Mouse (Mus musculus) kidney, postnatal 0 days (tissue): ENCODE measurements at regions not wholly inside any gene's neighbourhood (a gene's known extent, or its start where the extent isn't known, plus 50 kb on each side); places are given as distances from the start of the nearest gene placed in this dataset.

Source experiments
- ATAC-seq: fragments of 200-750 bp; cut with Nextera tagmentation; replicated peaks from 2 replicates; pipeline ENCODE4 v1.8.0; 2017; ENCODE audit warnings: low read depth, moderate number of reproducible peaks, moderate TSS enrichment, moderate library complexity; ENCODE audit not compliant: low FRiP score
- DNase-seq: peaks from one replicate; pipeline ENCODE4 v3.0.0-alpha.2; 2016; ENCODE audit warnings: low spot score
- H3K27ac ChIP-seq: fragments of 300-500 bp; sonication (generic); 2 replicates; pipeline ENCODE4 v1.5.1; 2014; ENCODE audit warnings: mild to moderate bottlenecking
- H3K27me3 ChIP-seq: fragments of 300-500 bp; sonication (generic); 2 replicates; pipeline ENCODE4 v1.6.1; 2014; ENCODE audit warnings: low read length, mixed read lengths; ENCODE audit not compliant: insufficient read depth
- H3K36me3 ChIP-seq: fragments of 300-500 bp; sonication (generic); 2 replicates; pipeline ENCODE4 v1.6.1; 2014; ENCODE audit warnings: low read length, mixed read lengths; ENCODE audit not compliant: insufficient read depth
- H3K4me1 ChIP-seq: fragments of 300-500 bp; sonication (generic); replicated peaks from 2 replicates; pipeline ENCODE4 v1.6.1; 2014; ENCODE audit warnings: antibody characterized with exemption, low read length, mixed read lengths; ENCODE audit not compliant: insufficient read depth
- H3K4me2 ChIP-seq: fragments of 300-500 bp; sonication (generic); 2 replicates; pipeline ENCODE4 v1.6.1; 2014; ENCODE audit warnings: mild to moderate bottlenecking, low read length, moderate library complexity, mixed read lengths
- H3K4me3 ChIP-seq: fragments of 300-500 bp; sonication (generic); replicated peaks from 2 replicates; pipeline ENCODE4 v1.5.1; 2014; ENCODE audit warnings: low read depth, low read length
- H3K9ac ChIP-seq: fragments of 300-500 bp; sonication (generic); 2 replicates; pipeline ENCODE4 v1.6.1; 2014; ENCODE audit warnings: low read depth, low read length
- H3K9me3 ChIP-seq: fragments of 300-500 bp; sonication (generic); replicated peaks from 2 replicates; pipeline ENCODE4 v1.6.1; 2016; ENCODE audit warnings: low read length, inconsistent platforms, mixed read lengths
- CTCF ChIP-seq: IDR thresholded peaks from 2 replicates; pipeline ENCODE4 v1.5.1; 2016; ENCODE audit warnings: antibody characterized with exemption, low read depth, mild to moderate bottlenecking, moderate library complexity
- WGBS: fragments of 180-500 bp; shearing (Covaris S2); extraction: QIAGEN DNeasy Blood & Tissue Kit; methylation state at CpG from one replicate; pipeline ENCODE4 v1.1.7; 2014; 5-methylcytosine and 5-hydroxymethylcytosine counted together

DNA sequence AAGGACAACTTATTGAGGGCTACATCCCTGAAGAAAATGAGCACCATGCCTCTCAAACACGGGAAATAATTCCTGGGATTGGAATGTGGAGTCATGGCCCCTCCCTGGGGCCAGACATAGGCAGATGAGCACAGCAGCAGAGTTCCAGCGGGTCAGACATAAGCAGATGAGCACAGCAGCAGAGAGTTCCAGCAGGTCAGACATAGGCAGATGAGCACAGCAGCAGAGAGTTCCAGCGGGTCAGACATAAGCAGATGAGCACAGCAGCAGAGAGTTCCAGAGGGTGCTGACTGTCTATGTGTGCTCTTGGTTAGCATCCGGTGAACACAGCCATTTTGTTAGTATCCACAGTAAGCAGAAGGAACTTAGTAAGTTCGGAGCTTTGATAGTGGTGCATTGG is 126.2 kb upstream of the Ptprm start:
- Histone ChIP-seq H3K4me3 (no peak overlapping the region), H3K36me3 (no peaks in the 10 kb centered on the region), H3K9ac (no peak overlapping the region), H3K9me3 (peaks cover 4% of the 10 kb centered on the region; the same call in 1 of the 2 replicates), H3K27ac (no peak overlapping the region), H3K4me2 (no peak overlapping the region), H3K27me3 (no peaks in the 10 kb centered on the region), H3K4me1 (no peaks in the 10 kb centered on the region)
- 78% methylated on average over 5 of the region's 5 CpGs for WGBS
- DNase-seq: peak; percentile 47
- no peak; the same call in 1 of the 2 replicates for ATAC-seq
- no peak for TF ChIP-seq CTCF

DNA sequence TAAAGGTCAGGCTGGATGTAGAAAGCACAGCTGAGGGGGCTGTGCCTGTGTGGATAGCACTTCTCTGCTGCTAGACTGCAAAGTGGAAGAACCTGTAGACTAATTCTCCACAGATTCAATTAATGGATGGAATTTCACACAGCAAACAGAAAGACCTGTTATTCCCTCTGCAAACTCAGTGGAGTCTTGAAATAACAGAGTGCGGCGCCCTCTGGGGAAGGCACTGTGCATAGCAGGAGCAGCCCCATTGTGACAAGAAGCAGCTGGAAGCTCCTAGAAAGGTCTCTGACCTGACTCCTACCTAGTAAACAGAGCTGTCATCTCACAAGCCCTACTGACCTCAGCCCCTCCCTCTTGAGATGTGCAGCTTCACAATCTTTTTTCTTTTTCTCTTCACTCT is 118.9 kb upstream of the Ptprm start:
- no peak overlapping the region for H3K27ac ChIP-seq
- no peak overlapping the region for H3K9ac ChIP-seq
- ATAC-seq (no peak), DNase-seq (peak; percentile 89)
- 0 out of 2 replicates have a peak, but pooled peaks cover 4% of the 10 kb centered on the region for H3K9me3 ChIP-seq
- TF ChIP-seq CTCF: peak; percentile 82
- H3K36me3 ChIP-seq: no peaks in the 10 kb centered on the region
- H3K4me2 ChIP-seq: no peak overlapping the region
- WGBS: 13% methylated on average over 2 of the region's 2 CpGs
- no peaks in the 10 kb centered on the region for H3K4me1 ChIP-seq
- no peak overlapping the region for H3K4me3 ChIP-seq
- no peaks in the 10 kb centered on the region for H3K27me3 ChIP-seq

DNA sequence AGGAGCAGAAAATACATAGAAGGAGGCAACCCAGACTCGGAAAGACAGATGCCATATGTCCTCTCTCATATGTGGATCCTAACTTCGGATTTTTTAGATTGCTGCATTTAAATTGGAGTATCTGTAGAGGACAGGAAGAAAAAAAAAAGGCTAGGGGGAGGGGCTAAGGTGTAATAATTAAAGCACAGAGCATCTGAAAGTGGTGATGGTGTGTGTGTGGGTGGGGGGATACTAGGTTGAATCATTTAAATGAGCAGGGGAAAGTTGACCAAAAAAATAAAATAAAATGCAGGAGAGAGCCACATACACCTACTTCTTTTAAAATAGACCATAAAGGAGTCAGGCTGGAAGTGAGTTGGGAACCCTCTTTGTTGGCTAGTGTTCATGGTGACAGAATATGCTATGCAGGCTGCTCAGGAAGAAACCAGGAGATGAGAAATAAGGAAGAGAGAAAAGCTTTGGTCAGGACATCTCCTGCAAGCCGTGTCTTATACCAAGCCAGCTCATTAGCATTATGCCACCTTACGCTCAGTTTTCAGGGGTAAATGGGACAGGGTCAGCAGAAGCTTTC is 104.7 kb upstream of the Ptprm start:
- no peak for DNase-seq
- no peaks in the 10 kb centered on the region for H3K36me3 ChIP-seq
- H3K9ac ChIP-seq: no peak overlapping the region
- TF ChIP-seq CTCF: no peak
- H3K27me3 ChIP-seq: no peaks in the 10 kb centered on the region
- no peak for ATAC-seq
- no peaks in the 10 kb centered on the region for H3K9me3 ChIP-seq
- H3K4me2 ChIP-seq: no peak overlapping the region
- no peak overlapping the region for H3K4me3 ChIP-seq
- H3K4me1 ChIP-seq: no peaks in the 10 kb centered on the region
- WGBS: 84% methylated on average over 4 of the region's 4 CpGs
- no peak overlapping the region for H3K27ac ChIP-seq

DNA sequence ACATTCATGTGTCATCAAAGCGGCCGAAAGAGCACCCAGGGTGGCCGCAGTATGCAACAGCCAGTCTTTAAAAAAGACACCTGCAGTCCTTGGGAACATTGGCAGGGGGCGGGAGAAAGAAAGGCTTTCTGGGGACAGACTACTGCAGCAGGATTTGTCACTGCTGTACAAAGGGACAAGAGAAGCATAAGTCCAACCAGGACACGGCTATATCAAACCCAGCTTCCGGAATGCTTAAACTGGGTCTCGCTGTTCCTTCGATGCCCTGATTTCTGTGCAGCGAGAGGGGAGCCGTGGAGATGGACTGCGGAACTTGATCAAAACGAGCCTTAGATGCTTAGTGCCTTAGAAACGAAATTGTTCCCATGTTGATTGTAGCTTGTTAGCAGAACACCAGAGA is 97.7 kb upstream of the Ptprm start:
- DNase-seq: no peak
- Histone ChIP-seq H3K4me3 (no peak overlapping the region), H3K9me3 (no peaks in the 10 kb centered on the region), H3K9ac (no peak overlapping the region), H3K27ac (no peak overlapping the region), H3K4me2 (no peak overlapping the region), H3K36me3 (no peaks in the 10 kb centered on the region), H3K4me1 (no peaks in the 10 kb centered on the region), H3K27me3 (no peaks in the 10 kb centered on the region)
- TF ChIP-seq CTCF: no peak
- 86% methylated on average over 13 of the region's 13 CpGs for WGBS
- no peak for ATAC-seq

GRCm38 (mm10) chr17:67451081-67451480 is 96.8 kb upstream of the Ptprm start:
- no peak for ATAC-seq
- 55% methylated on average over 2 of the region's 2 CpGs for WGBS
- TF ChIP-seq CTCF: no peak

DNA sequence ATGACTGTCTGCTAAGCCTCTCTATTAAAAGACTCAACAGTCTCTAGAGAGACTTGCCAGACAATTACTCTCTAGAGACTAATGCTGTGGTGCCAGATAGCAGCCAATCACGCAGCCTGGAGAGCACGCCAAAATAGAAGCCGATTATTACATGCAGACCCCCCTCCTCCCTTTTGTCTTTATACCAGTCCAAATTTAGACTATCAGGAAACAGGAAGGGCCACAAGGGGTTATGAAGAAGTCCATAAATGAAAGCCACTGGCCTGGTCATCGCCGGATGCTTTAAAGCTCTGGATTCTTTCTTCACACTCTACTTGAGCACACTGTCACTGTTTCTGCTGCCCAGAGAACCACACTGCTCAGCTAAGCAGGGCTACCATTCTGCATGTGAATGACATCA is 95.8 kb upstream of the Ptprm start:
- Histone ChIP-seq H3K27ac (no peak overlapping the region), H3K27me3 (no peaks in the 10 kb centered on the region), H3K9ac (no peak overlapping the region), H3K36me3 (no peaks in the 10 kb centered on the region), H3K9me3 (no peaks in the 10 kb centered on the region), H3K4me3 (no peak overlapping the region), H3K4me2 (no peak overlapping the region), H3K4me1 (no peaks in the 10 kb centered on the region)
- DNase-seq (peak; percentile 9), ATAC-seq (no peak)
- no peak for TF ChIP-seq CTCF
- 81% methylated on average over 5 of the region's 5 CpGs for WGBS

More at GRCm38 (mm10) chr17:67451081-67451480, 96.8 kb upstream of the Ptprm start:
- H3K9ac ChIP-seq: no peak overlapping the region
- H3K4me1 ChIP-seq: no peaks in the 10 kb centered on the region
- DNase-seq: peak; percentile 9
- H3K36me3 ChIP-seq: no peaks in the 10 kb centered on the region
- H3K4me2 ChIP-seq: no peak overlapping the region
- H3K27me3 ChIP-seq: no peaks in the 10 kb centered on the region
- H3K27ac ChIP-seq: no peak overlapping the region
- no peak overlapping the region for H3K4me3 ChIP-seq
- H3K9me3 ChIP-seq: no peaks in the 10 kb centered on the region

DNA sequence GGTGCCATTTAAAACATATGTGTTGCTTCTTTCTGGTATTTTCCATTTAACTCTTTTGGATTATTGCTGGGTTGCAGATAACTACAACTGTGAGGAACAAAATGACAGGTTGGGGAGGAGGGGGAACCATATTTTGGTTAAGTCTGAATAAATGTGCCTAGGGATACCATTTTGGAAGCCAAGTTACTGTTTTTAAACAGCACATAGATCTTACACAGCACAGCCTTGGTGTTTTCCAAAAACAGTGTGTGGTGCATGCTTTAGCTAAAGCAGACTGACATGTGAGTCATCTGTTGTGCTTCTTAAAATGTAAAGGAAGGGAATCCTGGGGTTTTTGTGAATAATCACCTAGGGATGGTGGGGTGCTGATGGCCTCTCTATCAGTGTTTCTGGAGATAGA is 91.7 kb upstream of the Ptprm start:
- H3K27me3 ChIP-seq: no peaks in the 10 kb centered on the region
- no peak for ATAC-seq
- no peak for TF ChIP-seq CTCF
- H3K9ac ChIP-seq: no peak overlapping the region
- no peak for DNase-seq
- H3K4me2 ChIP-seq: no peak overlapping the region
- H3K27ac ChIP-seq: no peak overlapping the region
- H3K4me3 ChIP-seq: no peak overlapping the region
- H3K4me1 ChIP-seq: no peaks in the 10 kb centered on the region
- no peaks in the 10 kb centered on the region for H3K9me3 ChIP-seq
- no peaks in the 10 kb centered on the region for H3K36me3 ChIP-seq
